Mouse (Mus musculus) thymus, adult 2 months (tissue): ENCODE results near the gene Zfp365.

Experiments
- CTCF ChIP-seq: fragments of 200-500 bp; IDR thresholded peaks from 2 replicates; pipeline ENCODE4 v1.5.1; 2012; ENCODE audit warnings: mild to moderate bottlenecking, control low read depth, low read length, moderate library complexity, borderline replicate concordance; ENCODE audit not compliant: control insufficient read depth, poor library complexity, insufficient read depth; ENCODE audit errors: extremely low read depth
- POLR2A ChIP-seq: fragments of 200-500 bp; IDR thresholded peaks from 2 replicates; pipeline ENCODE4 v1.6.1; 2012; ENCODE audit warnings: mild to moderate bottlenecking, low read length, control low read depth, moderate library complexity; ENCODE audit not compliant: control insufficient read depth, poor library complexity, insufficient read depth; ENCODE audit errors: extremely low read depth

DNA sequence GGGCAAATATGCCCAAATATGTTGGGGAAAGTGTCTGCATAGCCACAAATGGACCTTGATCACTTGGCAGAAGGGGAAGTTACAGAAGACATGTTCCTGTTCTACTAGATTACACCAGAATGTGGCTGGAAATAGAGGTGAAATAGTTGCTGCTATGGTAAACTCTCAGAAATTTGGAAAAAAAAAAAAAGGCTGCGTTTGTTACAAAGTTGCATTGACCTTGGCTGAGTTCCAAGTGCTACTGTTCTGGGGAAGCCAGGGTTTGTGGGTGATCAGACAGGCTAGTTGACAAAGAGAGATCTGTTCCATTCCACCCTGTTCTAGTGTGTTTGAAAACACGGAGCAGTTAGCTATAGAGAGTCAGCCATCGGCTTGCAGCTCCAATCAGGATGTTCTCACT is 47.5 kb upstream of the Zfp365 start:
- TF ChIP-seq CTCF (no peak), POLR2A (no peak)
